Mouse (Mus musculus): ENCODE results near the gene Sesn2. TPM values are rescaled to one million over a fixed set of nuclear protein-coding genes. Genes with fewer than 3 reads are reported as not detected.

Gene Sesn2
- polyA plus RNA-seq, 1 experiment from 2014 or later: 9.4 TPM

Other genes with a start within 250 kb of the Sesn2 start
- 45.4 and 50.1 TPM in 2 replicates for gene Gmeb1, start 248.9 kb downstream of the Sesn2 start, polyA plus RNA-seq (2014; fragmentation: Nextera tagmentation; extraction: Ambion mirVana)
- 66.8 and 68.0 TPM in 2 replicates for gene Taf12, start 236.1 kb downstream of the Sesn2 start, polyA plus RNA-seq (2014; fragmentation: Nextera tagmentation; extraction: Ambion mirVana)
- 1.1 and 1.2 TPM in 2 replicates for gene Rab42, start 207.1 kb downstream of the Sesn2 start, polyA plus RNA-seq (2014; fragmentation: Nextera tagmentation; extraction: Ambion mirVana)
- 88.9 and 89.5 TPM in 2 replicates for gene Trnau1ap, start 181.0 kb downstream of the Sesn2 start, polyA plus RNA-seq (2014; fragmentation: Nextera tagmentation; extraction: Ambion mirVana)
- gene Rcc1, start 156.9 kb downstream of the Sesn2 start, polyA plus RNA-seq (2014; fragmentation: Nextera tagmentation; extraction: Ambion mirVana): 93.2 and 103 TPM in 2 replicates
- 29.3 and 30.5 TPM in 2 replicates for gene Phactr4, start 88.0 kb downstream of the Sesn2 start, polyA plus RNA-seq (2014; fragmentation: Nextera tagmentation; extraction: Ambion mirVana)
- 27.2 and 31.8 TPM in 2 replicates for gene Med18, start 46.6 kb downstream of the Sesn2 start, polyA plus RNA-seq (2014; fragmentation: Nextera tagmentation; extraction: Ambion mirVana)
- gene Atpif1, start 23.2 kb upstream of the Sesn2 start, polyA plus RNA-seq (2014; fragmentation: Nextera tagmentation; extraction: Ambion mirVana): 905 and 906 TPM in 2 replicates
- gene Dnajc8, start 25.0 kb upstream of the Sesn2 start, polyA plus RNA-seq (2014; fragmentation: Nextera tagmentation; extraction: Ambion mirVana): 208 and 217 TPM in 2 replicates
- gene Ptafr, start 53.6 kb upstream of the Sesn2 start, polyA plus RNA-seq (2014; fragmentation: Nextera tagmentation; extraction: Ambion mirVana): 0.25 and 0.40 TPM in 2 replicates
- gene Eya3, start 128.5 kb upstream of the Sesn2 start, polyA plus RNA-seq (2014; fragmentation: Nextera tagmentation; extraction: Ambion mirVana): 31.6 and 31.9 TPM in 2 replicates
- 4.8 and 5.5 TPM in 2 replicates for gene Xkr8, start 222.0 kb upstream of the Sesn2 start, polyA plus RNA-seq (2014; fragmentation: Nextera tagmentation; extraction: Ambion mirVana)
- 3.8 and 4.6 TPM in 2 replicates for gene Smpdl3b, start 246.8 kb upstream of the Sesn2 start, polyA plus RNA-seq (2014; fragmentation: Nextera tagmentation; extraction: Ambion mirVana)

Measured in forebrain, embryonic 11.5 days (tissue).